Mouse (Mus musculus): ENCODE data around the gene Usp28.
"Not testable (repeated sequence)": the region's sequence is repeated elsewhere in the genome, so short reads cannot be mapped to it uniquely, and the experiment has no call there.

The Usp28 gene

DNA sequence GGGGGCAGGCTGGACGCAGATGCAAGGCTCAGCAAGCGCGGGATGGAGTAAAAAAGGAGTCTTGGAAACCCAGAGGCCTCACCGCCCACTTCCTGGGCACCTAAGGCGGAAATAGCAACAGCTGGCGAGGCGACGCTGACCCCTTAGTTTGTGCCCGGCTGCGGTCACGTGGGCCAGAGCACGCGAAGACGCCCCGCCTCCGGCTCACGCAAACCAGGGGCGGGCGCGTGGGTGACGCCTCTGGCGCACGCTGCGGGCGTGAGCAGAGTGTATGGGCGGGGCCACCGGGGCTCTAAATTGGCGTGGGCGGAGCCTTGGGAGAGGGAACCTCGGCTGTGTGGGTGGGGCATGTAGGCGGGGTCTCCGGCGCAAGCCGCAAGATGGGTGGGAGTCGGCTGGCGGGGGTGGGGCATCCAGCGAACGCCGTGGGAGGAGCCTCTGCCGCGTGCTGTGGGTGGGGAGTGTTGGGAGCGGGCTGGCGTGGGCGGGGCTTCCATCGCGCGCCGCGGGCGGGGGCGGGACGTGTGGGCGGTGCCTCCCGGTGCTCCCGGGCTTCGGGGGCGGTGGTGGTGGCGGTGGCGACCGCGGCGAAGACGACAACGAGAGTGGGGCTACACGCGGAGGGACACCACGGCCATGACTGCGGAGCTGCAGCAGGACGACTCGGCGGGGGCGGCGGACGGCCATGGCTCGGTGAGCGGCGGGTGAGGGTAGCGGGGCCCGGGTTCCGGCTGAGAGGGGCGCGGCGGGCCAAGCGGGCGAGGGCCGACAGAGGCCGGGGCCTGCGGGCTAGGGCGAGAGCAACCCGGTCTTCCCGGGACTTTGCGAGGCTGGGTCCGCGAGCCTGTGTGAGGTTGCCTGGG, at the start of gene Usp28:
Usp28 (plus strand) TSS at position 531 of the 863 bp plus-strand sequence.
- peak; percentile 97 for DNase-seq (ENCODE audit: low read depth, low spot score)

DNA sequence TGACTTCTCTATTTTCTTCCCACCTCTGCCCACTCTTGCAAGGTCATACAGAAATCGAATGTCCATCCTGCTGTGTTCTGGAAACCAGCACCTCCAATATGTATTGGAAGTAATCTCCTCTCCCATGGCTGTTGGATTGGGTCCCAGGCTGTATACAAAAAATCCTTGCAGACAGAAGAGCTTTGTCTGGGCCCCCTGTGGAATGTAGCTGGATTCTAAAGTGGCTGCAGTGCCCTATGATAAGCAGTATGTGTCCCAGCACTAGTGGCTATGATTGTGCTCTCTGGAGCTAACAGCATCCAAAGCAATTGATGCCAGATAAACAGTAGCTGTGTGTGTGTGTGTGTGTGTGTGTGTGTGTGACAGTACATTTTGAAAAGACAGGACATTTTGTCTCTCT, 42.8 kb upstream of the Usp28 start:
- DNase-seq (ENCODE audit: low read depth, low spot score) = no peak

DNA sequence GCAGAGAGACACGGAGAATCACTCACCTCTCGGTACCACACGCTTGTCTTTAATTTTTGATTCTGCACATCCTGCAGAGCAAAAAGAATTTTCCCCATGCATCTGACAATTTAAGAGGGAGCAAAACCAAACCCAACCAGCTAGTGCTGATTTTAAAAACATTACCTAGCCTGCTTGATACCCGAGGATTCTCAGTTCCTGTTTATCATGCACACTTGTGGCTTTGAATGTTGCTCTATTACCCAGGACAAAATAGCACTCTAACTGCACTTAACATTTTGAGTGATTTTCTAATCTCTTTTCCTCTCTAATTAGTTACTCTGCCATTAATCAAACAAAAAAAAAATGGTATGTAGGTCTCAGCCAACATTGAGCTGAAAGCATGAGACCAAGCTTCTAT, 37.6 kb upstream of the Usp28 start:
- no peak for DNase-seq (ENCODE audit: low read depth, low spot score)

DNA sequence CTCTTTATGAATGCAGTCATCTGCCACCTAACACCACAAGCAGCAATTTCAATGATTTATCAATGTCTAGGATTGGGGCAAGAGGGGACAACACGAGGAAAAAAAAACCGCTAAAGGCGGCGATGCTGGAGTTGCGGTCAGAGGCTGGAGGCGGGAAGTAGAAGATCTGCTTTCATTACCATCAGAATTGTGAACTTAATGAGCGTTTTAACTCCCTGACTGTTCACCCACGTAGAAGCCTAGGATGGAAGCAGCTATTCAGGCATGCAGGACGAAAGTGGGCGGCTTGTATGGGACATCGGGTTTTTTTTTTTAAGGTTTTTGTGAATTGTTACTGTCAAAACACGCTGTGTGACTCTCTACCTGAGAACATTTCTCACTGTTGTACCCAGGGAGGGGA, 23.9 kb upstream of the Usp28 start:
- no peak for DNase-seq (ENCODE audit: low read depth, low spot score)

DNA sequence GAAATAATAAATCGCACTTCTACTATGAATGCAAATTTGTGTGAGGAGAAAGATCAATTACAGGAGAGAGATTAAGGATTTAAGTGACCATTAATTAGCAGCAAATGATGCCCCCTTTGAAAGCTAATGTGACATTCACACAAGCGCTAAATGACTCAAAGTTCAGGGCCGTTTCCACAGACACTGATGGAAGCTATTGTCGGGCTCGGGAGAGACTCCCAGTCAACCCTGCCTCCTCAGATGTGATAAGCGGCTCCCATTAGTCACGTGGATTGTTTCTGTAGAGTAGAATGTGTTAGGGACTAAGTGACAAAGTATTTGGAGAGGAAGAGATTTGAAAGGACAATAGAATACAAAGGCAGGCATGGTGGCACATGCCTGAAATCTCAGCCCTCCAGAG, 23.0 kb upstream of the Usp28 start:
- no peak for DNase-seq (ENCODE audit: low read depth, low spot score)

DNA sequence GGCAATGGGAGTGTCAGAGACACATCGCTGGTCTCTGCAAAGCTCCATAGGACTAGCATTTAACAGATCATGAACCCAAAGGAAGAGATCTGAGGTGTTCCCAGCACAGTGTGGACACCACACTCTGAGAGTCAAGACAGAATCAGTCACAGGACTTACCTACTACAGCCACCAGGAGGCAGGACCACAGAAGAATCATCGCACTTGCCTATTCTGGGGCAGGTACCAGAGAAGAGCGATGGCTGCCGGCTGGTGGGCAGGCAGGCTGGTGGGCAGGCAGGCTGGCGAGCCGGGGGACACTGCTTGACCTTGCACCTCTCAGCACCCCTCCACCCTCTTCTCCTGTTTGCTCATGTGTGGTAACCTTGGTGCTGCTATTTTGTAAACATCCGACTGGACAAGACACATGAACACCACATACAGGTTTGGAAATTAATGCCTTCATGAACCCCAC, 20.6 kb upstream of the Usp28 start, which contains the start of gene Htr3b:
Htr3b (minus strand) TSS at position 404 of the 454 bp plus-strand sequence.
- DNase-seq (ENCODE audit: low read depth, low spot score) = no peak

DNA sequence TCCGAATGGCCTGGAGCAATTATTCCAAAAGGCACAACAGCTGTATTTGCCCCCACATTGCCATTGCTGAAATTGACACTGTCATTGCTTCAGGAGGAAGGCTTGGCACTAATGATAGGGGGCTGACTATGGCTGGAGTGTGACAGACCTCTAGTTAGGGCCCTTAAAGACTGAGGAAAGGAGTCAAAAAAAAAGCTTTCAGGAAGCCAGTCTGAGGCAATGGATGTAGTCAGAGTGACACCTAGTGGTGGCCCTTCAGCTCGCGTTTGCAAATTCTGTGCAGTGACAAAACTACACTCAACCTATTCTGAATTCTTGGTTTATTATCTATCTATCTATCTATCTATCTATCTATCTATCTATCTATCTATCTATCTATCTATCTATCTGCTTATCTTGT, 12.7 kb upstream of the Usp28 start:
- peak; percentile 46 for DNase-seq (ENCODE audit: low read depth, low spot score)

DNA sequence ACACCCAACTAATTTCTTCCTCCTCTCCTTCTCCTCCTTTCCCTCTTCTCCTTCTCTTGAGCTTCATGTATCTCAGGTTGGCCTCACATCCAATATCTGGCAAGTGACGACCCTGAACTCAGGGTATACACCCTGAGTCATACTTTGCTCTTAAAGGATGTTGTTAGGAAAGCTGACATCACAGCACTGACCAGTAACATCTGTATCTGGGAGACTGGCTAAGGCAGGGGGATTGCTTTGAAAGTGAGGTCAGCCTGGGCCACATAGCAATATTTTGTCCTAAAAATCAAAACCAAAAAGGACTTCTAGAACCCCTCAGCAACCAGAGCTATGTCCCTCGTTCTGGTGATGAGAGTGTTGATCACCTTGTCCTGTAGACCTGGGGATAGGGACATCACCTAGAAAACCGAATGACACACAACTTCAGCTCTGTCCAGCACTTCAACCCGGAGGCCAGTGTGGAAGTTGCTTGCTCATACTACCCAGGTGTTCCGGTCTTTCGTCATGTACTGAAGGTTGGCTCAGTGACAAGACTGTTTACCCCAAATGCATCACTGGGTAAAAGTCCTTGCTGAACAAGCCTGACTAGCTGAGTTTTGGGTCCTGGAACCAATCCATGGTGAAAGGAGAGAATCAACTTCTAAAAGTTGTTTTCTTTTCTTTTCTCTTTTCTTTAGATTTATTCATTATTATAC, 8.4 kb upstream of the Usp28 start:
- DNase-seq (ENCODE audit: low read depth, low spot score) = no peak

DNA sequence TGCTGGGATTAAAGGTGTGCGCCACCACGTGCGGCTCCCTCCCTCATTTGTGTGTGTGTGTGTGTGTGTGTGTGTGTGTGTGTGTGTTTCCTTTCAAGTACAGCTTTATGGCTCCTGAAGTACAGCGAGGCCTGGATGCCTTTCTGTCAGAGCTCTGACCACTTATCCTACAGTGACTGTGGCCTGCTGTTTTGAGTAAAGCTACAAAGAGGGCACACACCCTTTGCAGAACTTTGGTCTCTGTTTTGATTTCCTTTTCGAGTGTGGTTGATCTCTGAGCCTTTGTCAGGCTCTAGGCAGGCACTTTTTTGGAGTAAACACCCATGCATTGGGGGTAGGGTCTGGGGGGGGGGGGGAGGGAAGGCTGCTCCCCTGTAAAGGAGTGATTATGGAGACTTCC, 4.8 kb upstream of the Usp28 start:
- DNase-seq (ENCODE audit: low read depth, low spot score) = no peak

DNA sequence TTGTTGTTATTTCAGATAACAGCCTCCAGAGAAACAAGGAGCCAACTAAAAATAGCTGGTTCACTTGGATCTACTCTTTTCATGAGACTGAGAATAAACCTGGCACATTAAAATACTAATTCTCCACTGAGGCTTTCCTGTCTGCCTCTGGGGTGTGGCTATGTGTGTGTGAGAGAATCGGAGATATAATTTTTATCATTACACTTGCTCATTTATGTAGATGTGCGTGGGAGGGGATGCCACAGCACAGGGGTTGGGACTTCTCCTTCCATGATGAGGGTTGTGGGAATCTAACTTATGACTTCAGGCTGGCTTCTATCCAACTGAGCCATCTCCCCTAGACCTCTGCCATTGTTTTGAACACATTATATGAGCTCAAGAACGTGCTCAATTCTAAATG, 4.4 kb upstream of the Usp28 start:
- no peak for DNase-seq (ENCODE audit: low read depth, low spot score)

DNA sequence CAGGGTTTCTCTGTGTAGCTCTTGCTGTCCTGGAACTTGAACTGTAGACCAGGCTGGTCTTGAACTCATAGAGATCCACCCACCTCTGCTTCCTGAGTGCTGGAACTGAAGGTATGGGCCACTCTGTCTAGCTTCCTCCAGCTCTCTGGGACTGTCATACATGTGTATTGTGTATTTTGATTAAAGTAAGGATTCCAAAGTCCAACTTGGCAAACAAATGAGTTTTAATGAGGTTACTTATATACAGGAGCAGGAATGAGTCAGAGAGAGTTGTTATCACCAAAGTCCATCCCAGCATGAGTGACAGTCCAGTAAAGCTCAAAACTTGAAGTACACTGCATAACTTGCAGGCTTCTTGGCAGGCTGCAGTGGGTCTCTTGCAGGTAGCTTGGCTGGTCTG, 3.3 kb upstream of the Usp28 start:
- no peak for DNase-seq (ENCODE audit: low read depth, low spot score)

DNA sequence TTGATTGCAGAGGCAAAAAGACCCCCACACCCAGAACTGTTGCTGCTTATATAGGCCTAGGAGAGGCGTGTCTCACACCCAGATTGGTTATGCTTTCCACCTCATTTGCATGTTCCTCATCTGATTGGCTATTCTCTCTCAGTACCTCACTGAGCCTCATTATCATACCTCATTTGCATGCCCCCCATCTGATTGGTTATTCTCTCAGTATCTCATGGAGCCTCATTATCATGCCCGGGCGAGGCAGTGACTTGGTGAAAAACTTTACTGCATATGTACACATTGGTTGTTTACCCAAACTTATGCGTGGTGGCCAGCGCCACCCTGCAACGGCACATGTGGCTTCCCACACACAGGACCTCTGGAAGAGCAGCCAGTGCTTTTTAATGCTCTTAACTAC, 1.4 kb upstream of the Usp28 start:
- not testable (repeated sequence) for DNase-seq (ENCODE audit: low read depth, low spot score)

DNA sequence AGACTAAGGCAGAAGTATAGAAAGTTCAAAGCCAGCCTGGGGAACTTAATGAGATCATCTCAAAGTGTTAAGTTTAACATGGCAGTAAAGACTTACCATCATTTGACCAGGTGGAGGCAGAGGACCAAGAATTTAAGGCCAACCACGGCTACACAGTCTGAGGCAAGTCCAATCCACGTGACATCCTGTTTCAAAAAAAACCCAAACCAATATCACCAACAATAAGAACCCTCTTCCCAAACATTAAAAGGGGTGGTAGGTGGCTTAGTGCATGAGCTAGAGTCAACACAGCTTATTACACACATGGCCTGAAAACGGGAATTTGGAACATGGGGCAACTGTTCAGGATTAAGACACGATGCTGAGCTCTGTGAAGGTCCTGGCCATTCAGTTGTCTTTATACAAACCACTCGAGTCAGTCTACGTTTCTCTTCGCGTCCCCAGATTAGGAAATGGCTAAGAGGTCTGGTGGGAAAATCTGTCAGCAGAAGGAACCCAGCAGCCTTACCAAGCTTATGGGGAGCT, 793 bp upstream of the Usp28 start:
- DNase-seq (ENCODE audit: low read depth, low spot score) = no peak

DNA sequence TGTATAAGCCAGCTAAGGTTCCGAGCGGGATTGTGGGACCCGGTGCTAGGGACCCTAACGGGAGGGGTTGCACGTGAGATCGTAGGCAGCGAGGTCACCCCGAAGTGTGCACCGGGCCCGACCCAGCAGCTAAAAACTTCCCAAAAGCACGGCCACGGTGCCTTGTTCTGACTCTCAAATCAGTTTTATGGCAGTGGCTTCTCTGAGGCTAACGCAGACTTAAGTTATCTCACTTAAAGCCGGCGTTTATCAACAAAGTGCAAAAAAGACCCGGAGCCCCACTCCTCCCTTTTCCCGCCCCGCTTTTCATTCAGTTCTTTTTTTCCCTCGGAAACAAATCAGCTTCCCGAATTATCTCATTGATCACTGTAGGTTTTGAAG, 523 bp downstream of the Usp28 start:
- DNase-seq (ENCODE audit: low read depth, low spot score) = no peak

DNA sequence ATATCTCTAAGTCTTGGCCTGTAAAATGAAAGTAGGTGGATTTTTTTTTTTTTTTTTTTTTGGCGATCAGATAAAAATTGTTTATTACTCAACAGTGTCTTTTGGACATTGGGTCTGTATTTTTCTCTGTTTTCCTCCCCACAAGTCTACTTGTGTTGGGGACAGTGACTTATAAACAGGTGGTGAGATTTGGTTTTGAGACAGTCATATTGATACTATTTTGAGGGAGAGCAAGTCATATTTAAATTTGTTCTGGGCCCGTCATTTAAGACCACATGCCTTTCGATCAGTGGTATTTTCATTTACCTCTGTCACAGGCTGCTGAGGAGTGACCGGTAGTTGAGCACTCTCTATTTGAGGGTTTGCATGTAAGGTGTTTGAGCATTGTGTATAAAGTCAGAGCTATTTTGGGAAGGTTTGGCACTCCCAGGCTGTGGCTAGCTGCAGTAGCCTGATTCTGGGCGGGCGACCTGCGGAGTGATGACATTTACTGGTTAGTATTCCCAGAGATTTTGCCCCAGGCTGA, 1.5 kb downstream of the Usp28 start:
- DNase-seq (ENCODE audit: low read depth, low spot score) = no peak

DNA sequence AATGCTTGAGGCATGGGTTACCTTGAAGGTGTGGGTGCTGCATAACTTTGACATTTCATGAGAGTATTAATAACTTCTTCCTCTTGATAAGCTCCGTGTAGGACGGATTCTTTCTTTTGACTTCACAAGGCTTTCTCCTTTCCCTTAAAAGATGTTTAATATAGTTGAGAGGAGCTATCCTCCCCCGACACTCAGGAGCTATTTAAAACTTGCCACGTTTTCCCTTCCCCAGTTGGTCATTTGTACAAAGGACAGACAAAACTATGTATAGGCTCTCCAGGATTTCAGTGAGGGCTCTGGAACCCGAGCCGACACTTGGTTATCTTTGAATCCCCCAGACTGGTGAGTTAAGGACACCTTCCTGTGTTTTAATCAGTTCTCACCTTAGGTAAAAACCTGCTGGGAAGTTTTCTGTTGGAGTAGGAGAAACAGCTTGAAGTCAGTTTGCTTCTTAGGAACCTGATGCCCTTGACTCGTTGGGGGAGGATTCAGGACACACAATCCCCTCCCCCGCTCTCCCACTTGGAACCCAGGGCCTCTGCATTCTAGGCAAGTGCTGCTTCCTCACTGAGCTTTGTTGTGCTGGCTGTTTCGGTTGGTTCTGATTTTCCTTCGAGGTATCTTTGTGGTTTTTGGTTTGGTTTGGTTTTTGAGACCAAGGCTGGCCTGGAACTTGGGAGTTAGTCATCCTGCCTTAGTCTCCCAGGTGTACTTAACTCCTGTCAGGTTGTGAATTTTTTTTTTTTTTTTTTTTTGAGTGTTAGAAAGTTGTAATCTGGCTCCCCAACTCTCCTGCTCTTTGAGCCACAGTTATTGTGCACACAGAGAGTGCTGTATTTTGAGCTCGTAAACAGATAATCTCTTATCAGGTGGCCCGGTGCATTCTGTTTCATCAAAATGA, 2.3 kb downstream of the Usp28 start:
- DNase-seq (ENCODE audit: low read depth, low spot score) = no peak

DNA sequence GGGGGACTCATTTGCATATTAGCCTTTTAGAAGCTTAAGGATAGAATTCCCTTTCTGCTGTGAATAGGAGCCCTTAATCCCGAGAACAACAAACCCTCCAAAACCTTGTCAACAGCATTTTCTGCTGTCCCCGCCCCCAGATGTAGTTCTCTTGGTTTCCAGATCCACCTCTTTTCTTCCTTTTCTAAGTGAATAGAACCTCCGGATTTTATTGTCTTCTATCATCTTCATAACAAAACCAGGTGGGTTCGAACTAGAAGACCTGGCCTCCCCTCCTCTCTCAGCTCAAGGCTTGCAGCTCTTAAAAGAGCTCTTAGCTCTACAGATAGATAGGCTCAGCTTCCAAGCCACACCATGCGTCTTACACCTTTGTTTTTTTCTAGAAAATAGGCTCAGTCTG, 6.5 kb downstream of the Usp28 start:
- DNase-seq (ENCODE audit: low read depth, low spot score) = no peak

DNA sequence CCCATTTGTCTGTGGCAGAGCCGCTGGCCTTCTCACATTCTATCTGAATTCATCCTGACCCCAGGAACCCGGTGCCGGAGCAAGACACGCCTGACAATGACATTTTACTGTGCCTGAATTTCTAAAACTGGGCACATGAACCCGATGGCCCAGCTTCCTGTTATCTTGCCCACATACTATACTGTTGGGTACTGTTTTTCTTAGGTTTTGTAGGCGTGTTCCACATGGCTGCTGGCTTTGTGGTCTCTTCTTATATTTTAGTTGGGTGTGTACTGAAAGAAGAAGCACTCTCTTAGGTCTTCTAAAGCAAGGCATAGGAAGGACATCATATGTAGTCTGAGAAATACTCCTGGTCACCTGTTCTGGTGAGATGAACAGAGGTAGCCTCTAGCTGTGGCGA, 9.6 kb downstream of the Usp28 start:
- no peak for DNase-seq (ENCODE audit: low read depth, low spot score)

DNA sequence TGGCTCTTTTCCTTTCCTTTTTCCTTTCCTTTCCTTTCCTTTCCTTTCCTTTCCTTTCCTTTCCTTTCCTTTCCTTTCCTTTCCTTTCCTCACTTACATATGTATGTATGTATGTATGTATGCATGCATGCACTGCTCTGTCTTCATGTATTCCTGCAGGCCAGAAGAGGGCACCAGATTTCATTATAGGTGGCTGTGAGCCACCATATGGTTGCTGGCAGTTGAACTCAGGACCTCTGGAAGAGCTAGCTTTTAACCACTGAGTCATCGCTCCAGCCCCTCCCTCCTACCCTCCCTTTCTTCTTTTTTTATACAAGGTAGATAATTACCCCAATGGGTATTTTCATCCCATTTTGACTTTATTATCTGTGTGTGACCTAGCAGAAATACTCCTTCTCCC, 10.6 kb downstream of the Usp28 start:
- no peak for DNase-seq (ENCODE audit: low read depth, low spot score)

DNA sequence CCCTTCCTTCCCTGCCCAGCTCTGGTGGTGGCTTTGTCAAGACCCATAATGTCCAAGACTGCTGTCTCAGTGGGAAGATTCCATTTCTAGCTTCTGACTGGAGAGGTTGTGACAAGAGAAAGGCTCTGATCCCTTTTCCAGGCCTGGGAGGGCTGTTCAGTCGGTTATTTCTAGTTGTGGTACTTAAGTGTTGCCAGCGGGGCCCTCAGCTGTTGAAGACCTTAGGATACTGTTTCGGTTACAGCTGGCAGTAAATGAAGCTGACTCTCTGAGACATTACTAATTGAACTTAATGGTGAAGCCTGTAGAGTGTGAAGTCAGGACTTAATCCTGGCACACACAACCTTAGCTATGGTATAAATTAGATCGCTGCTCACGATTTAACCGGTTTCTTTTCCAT, 14.1 kb downstream of the Usp28 start:
- DNase-seq (ENCODE audit: low read depth, low spot score) = no peak

DNA sequence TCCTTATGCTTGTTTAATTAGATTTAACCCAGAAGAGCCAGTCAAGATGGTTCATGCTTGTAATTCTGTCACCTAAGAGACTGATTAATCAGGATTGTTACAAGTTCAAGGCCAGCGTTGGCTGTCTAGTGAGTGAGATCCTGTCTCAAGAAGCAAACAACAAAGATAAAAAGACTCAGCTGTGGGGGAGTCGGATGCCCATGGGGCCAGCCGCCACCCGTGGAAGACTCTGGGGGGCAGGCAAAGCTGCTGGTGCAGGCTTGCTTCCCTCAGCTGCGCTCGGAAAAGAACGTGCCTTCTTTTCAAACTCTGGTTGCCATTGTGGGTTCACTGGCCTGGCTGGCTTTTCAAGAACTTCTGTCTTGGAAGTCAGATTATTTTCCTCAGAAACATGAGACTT, 30.6 kb downstream of the Usp28 start:
- DNase-seq (ENCODE audit: low read depth, low spot score) = no peak

DNA sequence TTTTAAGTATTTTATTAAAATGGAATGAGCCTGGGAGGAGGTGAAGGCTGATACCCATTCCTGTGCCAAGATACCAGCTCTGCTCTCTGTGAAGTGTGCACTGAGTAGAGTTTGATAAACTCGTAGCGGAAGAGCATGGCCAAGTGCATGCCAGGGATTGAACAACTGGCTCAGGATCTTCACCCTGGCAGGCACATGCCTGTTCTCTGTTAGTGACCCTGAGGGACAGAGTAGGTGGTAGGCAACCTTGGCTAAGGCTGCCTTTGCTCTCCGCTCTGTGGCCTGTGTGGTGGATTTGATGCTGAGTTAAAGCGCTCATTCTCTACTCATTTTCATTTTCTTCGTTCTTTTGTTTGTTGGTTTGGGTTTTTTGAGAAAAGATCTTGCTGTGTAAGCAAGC, 36.1 kb downstream of the Usp28 start:
- DNase-seq (ENCODE audit: low read depth, low spot score) = no peak

Measured in brain, embryonic 18.5 days (tissue).